Mouse (Mus musculus) heart, embryonic 16.5 days (tissue): ENCODE results near the gene Zmynd8. TPM values are rescaled to one million over a fixed set of nuclear protein-coding genes. Genes with fewer than 3 reads are reported as not detected.

Experiments
- ATAC-seq: fragments of 200-750 bp; cut with Nextera tagmentation; replicated peaks from 2 replicates; pipeline ENCODE4 v1.8.0; 2017; ENCODE audit warnings: moderate number of reproducible peaks; ENCODE audit not compliant: insufficient read depth, low FRiP score; ENCODE audit errors: extremely low read depth
- H3K27ac ChIP-seq: fragments of 300-500 bp; sonication (generic); 2 replicates; pipeline ENCODE4 v1.5.1; 2014; ENCODE audit warnings: mild to moderate bottlenecking, low read length, control low read depth, moderate library complexity
- H3K27me3 ChIP-seq: fragments of 300-500 bp; sonication (generic); 2 replicates; pipeline ENCODE4 v1.6.1; 2014; ENCODE audit warnings: low read length, mixed read lengths; ENCODE audit not compliant: control insufficient read depth, insufficient read depth
- H3K36me3 ChIP-seq: fragments of 300-500 bp; sonication (generic); 2 replicates; pipeline ENCODE4 v1.6.1; 2014; ENCODE audit not compliant: control insufficient read depth, insufficient read depth
- H3K4me1 ChIP-seq: fragments of 300-500 bp; sonication (generic); 2 replicates; pipeline ENCODE4 v1.6.1; 2014; ENCODE audit warnings: low read length, mixed read lengths; ENCODE audit not compliant: control insufficient read depth, insufficient read depth
- H3K4me2 ChIP-seq: fragments of 300-500 bp; sonication (generic); 2 replicates; pipeline ENCODE4 v1.6.1; 2014; ENCODE audit warnings: low read depth, mild to moderate bottlenecking, control low read depth, low read length
- H3K4me3 ChIP-seq: fragments of 300-500 bp; sonication (generic); 2 replicates; pipeline ENCODE4 v1.5.1; 2014; ENCODE audit warnings: mild to moderate bottlenecking, control low read depth, low read length
- H3K9ac ChIP-seq: fragments of 300-500 bp; sonication (generic); 2 replicates; pipeline ENCODE4 v1.6.1; 2014; ENCODE audit warnings: low read length, control low read depth
- H3K9me3 ChIP-seq: fragments of 300-500 bp; sonication (generic); replicated peaks from 2 replicates; pipeline ENCODE4 v1.6.1; 2016; ENCODE audit warnings: low read length; ENCODE audit not compliant: control insufficient read depth
- WGBS: fragments of 180-500 bp; shearing (Covaris S2); extraction: QIAGEN DNeasy Blood & Tissue Kit; methylation state at CpG from one replicate; pipeline ENCODE4 v1.1.7; 2014; 5-methylcytosine and 5-hydroxymethylcytosine counted together
- polyA plus RNA-seq: library from polyadenylated mRNA; unstranded; fragments of >200 nt; fragmentation: Nextera tagmentation; extraction: Ambion mirVana; gene quantifications from 2 replicates; pipeline ENCODE4 v1.2.1, GENCODE M21; 2015

Zmynd8 gene
- polyA plus RNA-seq, 1 experiment from 2014 or later: 36.0 TPM

DNA sequence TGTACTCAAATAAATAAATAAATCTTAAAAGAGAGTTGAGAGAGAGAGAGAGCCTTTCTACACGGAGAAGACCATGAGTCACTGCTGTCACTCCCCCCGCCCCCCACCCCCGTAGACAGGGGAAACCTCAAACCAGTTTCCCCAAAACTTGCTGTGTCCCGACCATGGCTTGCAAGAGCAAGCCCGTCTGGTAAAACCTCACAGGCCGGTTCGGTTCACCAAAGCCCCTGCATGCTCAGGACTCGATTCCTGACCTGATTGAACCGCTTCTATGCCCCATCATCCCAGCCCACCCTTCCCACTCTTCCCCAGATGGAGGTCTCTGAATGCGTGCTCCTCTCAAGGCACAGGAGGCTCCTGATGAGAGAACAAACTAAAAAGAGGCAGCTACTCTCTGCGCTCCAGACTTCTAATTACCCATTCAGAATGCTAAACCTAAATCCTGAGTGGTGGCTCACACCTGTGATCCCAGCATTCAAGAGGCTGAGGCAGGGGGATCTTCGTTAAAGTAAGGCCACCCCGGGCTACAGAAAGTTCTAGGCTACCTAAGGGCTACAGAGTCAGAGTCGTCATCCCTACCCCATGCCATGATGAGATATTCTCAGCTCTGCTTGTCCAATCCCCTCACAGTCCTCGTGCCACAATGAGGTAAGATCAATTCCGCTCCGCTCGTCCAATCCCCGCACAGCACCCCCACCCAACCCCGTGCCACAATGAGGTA, 37.7 kb downstream of the Zmynd8 start:
- Histone ChIP-seq H3K27ac (no peak overlapping the region), H3K4me2 (no peak overlapping the region), H3K4me1 (peaks cover 52% of the 10 kb centered on the region), H3K9me3 (no peaks in the 10 kb centered on the region), H3K4me3 (no peak overlapping the region), H3K27me3 (no peaks in the 10 kb centered on the region), H3K36me3 (peaks cover 3% of the 10 kb centered on the region), H3K9ac (no peak overlapping the region)
- 91% methylated on average over 20 of the region's 20 CpGs for WGBS
- no peak for ATAC-seq

DNA sequence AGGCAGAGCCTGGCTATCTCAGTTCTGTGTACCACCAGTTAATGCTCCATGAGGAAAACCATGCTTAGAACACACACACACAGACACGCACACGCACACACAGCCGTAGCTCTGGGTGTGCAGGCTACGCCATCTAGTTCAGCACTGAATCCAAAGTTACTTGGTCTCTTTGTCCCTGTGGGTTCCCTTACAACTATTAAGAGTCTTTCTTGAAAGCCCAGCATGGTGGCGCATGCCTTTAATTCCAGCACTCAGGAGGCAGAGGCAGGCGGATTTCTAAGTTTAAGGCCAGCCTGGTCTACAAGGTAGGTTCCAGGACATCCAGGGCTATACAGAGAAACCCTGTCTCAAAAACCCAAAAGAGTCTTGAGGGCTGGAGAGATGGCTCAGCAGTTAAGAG, 38.4 kb downstream of the Zmynd8 start:
- H3K36me3 ChIP-seq: peaks cover 3% of the 10 kb centered on the region
- H3K27ac ChIP-seq: no peak overlapping the region
- H3K27me3 ChIP-seq: no peaks in the 10 kb centered on the region
- no peaks in the 10 kb centered on the region for H3K9me3 ChIP-seq
- peaks cover 56% of the 10 kb centered on the region for H3K4me1 ChIP-seq
- H3K9ac ChIP-seq: no peak overlapping the region
- no peak overlapping the region for H3K4me2 ChIP-seq
- no peak for ATAC-seq
- H3K4me3 ChIP-seq: no peak overlapping the region
- WGBS: over 99% methylated on average over 6 of the region's 6 CpGs

DNA sequence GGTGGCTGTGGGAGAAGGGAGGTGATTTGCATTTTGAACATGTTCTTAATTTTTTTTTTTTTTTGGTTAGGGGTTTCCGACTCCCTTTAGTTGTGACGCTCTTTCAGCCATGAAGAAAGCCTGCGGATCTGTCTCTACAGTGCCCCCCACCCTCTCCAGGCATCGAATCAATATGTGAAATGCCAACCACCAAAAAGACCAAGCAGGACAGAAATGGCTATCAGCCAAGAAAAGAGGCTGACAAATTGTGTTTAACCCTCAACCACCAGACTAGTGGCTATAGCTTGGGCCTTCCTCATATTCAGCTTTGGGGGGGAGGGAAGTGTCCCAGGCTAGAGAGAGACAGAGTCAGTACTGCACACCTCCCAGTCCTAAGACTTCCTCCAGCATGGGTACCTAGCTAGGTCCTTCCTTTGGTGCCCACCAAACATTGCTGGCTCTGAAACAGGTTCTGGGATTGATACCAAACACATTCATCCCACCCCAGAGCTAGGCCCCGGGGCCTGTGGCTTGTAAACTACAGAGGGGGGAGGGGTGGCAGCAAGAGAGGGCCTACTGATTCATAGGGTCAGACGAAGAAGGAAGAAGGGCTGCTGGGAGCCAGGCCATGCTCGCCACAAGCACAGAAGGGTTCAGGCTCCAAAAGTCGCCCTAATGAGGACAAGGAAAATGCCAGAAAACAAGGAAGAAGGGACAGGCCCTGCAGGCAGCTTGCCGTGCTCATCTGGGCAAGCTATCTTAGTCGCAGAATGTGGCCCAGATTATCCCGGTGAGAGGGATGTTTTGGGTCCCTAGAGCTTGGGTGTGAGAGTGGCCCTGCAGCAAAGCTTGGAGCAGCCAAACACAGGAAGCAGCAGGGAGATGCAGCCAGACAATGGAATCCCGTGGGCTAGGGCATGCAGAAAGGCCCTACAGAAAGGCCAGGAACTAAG, 40.1 kb downstream of the Zmynd8 start:
- Histone ChIP-seq H3K27me3 (no peaks in the 10 kb centered on the region), H3K27ac (peak overlapping the region; percentile 95), H3K4me2 (peak overlapping the region; percentile 62), H3K4me1 (peaks cover 61% of the 10 kb centered on the region), H3K9ac (peak overlapping the region; percentile 73), H3K4me3 (peak overlapping the region; percentile 37), H3K36me3 (peaks cover 3% of the 10 kb centered on the region), H3K9me3 (no peaks in the 10 kb centered on the region)
- 26% methylated on average over 12 of the region's 12 CpGs for WGBS
- no peak for ATAC-seq

DNA sequence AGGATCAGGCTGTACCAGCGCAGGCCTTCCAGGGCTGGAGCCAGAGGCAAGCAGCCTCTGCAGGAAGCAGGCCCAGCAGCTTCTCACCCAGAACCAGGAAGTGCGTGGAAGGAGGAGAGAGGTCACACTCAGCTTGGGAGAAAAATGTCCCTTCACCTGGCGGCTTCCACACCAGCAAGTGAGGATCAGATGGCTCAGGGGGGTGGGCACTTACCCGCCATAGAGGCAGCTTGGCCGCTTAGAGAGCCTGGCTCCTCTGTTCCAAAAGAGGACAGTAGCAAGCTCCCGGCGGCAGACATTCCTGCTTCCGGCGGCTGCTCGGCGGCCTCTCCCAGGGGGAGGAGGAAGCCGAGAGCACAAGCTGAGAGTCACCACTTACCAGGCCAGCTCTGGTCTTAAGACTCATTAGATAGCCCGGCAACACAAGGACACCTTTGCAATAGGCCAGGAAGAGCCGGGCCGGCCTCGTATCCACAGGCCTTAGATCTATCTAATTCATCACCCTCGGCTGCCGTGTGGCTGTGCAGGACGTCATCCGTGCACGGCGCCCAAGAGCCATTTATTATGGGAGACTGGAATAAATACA, 40.9 kb downstream of the Zmynd8 start:
- 7% methylated on average over 22 of the region's 22 CpGs for WGBS

DNA sequence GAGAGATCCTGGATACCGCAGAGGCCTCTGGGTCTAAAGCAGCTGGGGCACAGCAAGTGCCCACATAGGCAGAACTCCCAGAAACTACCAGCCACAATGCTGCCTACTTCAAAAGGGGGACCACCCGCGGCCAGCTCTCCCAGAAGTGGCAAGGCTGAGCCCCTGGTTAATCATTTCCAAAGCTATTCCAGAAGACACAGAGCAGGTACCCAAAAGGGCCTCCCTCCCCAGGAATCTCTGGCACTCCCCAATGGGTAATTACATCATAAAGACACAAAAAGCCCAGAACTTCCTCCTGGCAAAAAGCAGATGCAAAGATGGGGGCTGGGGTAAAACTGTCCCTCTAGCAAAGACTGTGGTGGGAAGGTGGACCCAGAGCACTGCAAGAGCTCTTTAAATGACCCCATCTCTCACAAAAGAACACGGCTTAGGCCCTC, 41.4 kb downstream of the Zmynd8 start:
- H3K4me1 ChIP-seq: peaks cover 74% of the 10 kb centered on the region
- no peaks in the 10 kb centered on the region for H3K9me3 ChIP-seq
- WGBS: 20% methylated on average over 4 of the region's 4 CpGs
- H3K4me2 ChIP-seq: peak overlapping the region; percentile 62
- H3K27ac ChIP-seq: peak overlapping the region; percentile 95
- H3K36me3 ChIP-seq: peaks cover 3% of the 10 kb centered on the region
- peak overlapping the region; percentile 37 for H3K4me3 ChIP-seq
- H3K9ac ChIP-seq: peak overlapping the region; percentile 73
- no peaks in the 10 kb centered on the region for H3K27me3 ChIP-seq
- no peak for ATAC-seq

More for the DNA sequence above, 40.9 kb downstream of the Zmynd8 start:
- peak overlapping the region; percentile 37 for H3K4me3 ChIP-seq
- H3K27ac ChIP-seq: peak overlapping the region; percentile 95
- H3K36me3 ChIP-seq: peaks cover 3% of the 10 kb centered on the region
- peak overlapping the region; percentile 62 for H3K4me2 ChIP-seq
- peak overlapping the region; percentile 73 for H3K9ac ChIP-seq
- peaks cover 69% of the 10 kb centered on the region for H3K4me1 ChIP-seq
- peak; percentile 38 for ATAC-seq
- H3K9me3 ChIP-seq: no peaks in the 10 kb centered on the region
- H3K27me3 ChIP-seq: no peaks in the 10 kb centered on the region

DNA sequence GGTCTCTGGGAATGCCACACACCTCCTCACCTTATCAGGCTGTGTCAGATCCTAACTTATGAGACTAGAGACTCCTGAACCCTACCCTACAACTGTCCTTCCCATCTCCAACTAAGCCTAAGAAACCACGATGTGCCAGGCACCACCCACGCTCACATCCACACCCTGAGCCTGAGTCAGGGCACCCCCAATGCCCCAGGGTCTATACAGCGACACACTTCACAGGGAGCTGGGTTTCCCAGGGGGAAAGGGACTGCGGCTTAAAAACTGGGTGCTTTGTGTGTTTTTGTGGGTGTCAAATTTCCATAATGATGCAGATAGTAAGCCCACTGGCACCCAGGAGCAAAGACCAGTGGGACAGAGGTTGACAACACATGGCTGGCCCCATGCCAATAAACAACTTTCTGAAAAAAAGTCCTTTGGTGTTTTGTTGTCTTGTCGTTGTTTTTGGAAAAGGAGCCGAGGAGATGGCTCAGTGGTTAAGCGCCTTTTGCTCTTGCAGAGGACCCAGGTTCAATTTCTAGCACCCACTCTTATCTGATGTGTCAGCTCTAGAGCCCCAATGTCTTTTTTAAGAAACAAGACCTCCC, 42.1 kb downstream of the Zmynd8 start:
- Histone ChIP-seq H3K9me3 (no peaks in the 10 kb centered on the region), H3K36me3 (no peaks in the 10 kb centered on the region; the same call in 1 of the 2 replicates), H3K4me1 (peaks cover 75% of the 10 kb centered on the region), H3K4me2 (no peak overlapping the region; the same call in 1 of the 2 replicates), H3K27ac (peak overlapping the region; percentile 95), H3K4me3 (no peak overlapping the region), H3K27me3 (no peaks in the 10 kb centered on the region), H3K9ac (no peak overlapping the region)
- WGBS: 81% methylated on average over 7 of the region's 7 CpGs
- ATAC-seq: no peak

DNA sequence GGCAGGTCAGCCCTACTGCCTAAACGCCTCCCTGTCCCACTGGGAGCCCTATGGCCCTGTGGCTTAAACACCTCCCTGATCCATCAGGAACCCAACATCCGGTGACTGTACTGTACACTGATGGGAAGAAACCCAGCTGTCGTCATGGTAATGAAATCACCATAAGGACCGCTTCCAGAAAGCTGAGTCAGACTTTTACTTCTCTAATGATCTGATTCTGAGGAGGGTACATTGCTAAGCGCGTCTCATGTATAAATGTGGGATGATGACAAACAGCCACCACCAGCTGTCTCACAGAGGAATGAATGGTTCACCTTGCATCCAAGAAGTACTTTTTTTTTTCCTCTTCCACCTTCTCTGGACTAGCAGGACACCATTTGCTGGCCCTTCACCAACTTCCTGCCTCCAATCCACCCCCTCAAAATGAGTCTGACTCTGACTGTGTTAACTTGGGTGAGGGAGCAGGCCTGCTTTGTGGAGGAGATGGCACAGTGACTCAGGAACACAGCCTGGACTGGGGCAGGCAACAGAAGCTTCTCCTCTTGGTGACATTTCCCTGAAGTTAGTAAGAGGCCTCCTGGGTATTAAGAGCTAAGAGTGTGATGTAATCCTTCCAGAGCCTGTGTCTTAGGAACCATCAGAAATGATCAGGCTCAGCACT, 43.0 kb downstream of the Zmynd8 start:
- H3K27ac ChIP-seq: peak overlapping the region; percentile 95
- 0 out of 2 replicates have a peak, but pooled peaks cover 2% of the 10 kb centered on the region for H3K36me3 ChIP-seq
- H3K4me2 ChIP-seq: no peak overlapping the region
- peak overlapping the region; percentile 34 for H3K9ac ChIP-seq
- H3K4me3 ChIP-seq: no peak overlapping the region
- 60% methylated on average over 6 of the region's 6 CpGs for WGBS
- no peak for ATAC-seq
- H3K4me1 ChIP-seq: peaks cover 84% of the 10 kb centered on the region
- H3K9me3 ChIP-seq: no peaks in the 10 kb centered on the region
- H3K27me3 ChIP-seq: no peaks in the 10 kb centered on the region

DNA sequence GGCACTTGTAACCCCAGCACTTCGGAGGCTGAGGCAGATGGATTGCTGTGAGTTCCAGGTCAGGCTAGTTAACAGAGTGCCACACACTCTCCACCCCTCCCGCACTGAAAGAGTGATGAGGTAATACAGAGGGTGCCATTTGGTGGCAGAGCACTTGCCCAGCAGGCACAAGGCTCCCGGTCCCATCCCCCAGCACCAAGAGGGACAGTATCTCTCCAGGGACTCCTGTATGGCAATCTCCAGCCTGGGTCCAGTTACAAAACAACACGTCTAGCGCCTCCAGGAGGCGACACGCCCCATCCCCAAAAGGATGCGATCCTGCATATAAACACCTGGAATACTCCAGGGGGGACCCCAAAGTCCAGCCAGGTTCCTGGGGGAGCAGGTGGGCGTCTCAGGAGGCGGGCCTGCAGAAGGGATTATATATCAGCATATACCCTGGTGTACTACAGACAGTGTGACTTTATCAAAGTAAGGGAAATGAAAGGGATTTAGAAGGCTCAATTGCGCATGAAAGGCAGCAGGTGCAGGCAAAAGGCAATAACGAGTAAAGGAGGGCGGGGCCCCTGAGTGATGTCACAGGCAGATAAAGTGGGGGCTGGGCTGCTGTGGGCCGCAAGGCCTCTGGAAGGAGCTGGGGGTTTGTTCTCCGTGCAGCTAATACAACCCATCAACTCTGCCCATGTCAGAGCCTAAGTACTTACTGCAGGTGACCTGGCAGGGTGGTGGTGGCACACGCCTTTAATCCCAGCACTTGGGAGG, 44.4 kb downstream of the Zmynd8 start:
- Histone ChIP-seq H3K27ac (no peak overlapping the region; the same call in 1 of the 2 replicates), H3K9me3 (no peaks in the 10 kb centered on the region), H3K4me3 (no peak overlapping the region), H3K27me3 (no peaks in the 10 kb centered on the region), H3K9ac (no peak overlapping the region), H3K4me1 (peaks cover 85% of the 10 kb centered on the region), H3K36me3 (0 out of 2 replicates have a peak, but pooled peaks cover 2% of the 10 kb centered on the region), H3K4me2 (no peak overlapping the region)
- 51% methylated on average over 16 of the region's 16 CpGs for WGBS
- no peak for ATAC-seq
